Mouse (Mus musculus) lung, postnatal 0 days (tissue): Measurements from ENCODE around the gene Macf1.

Experiments used
- CTCF ChIP-seq: IDR thresholded peaks from 2 replicates; pipeline ENCODE4 v1.5.1; 2016; ENCODE audit warnings: antibody characterized with exemption, mild to moderate bottlenecking
- EP300 ChIP-seq: IDR thresholded peaks from 2 replicates; pipeline ENCODE4 v1.6.1; 2016; ENCODE audit warnings: antibody characterized with exemption, mild to moderate bottlenecking, control low read depth

DNA sequence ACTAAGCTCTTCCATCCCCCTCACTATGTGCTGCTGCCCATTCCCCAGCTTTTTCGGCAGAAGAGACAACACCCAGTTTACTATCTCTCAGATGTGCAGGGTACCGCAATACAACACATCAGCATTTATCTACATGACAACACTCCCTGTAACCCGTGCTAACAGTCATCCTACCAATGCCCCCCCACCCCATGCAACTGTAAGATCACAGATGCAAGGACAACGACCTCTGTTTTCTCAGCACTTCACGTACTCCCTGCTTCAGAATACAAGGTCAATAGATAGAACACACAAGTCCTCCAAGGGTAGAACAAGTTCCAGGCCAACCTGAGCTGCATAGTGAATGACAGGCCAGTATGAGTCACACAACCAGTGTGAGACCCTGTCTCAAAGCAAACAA lies 28.9 kb downstream of the Macf1 start:
- TF ChIP-seq CTCF (no peak), EP300 (no peak)
